Mouse (Mus musculus) embryonic fibroblast, embryonic 13.5 days (primary cell): ENCODE data around the gene St3gal3.

Experiments
- CTCF ChIP-seq: IDR thresholded peaks from 2 replicates; pipeline ENCODE4 v1.5.1; 2011; ENCODE audit warnings: mild to moderate bottlenecking, control low read depth, low read length, moderate library complexity, borderline replicate concordance; ENCODE audit not compliant: insufficient read depth
- POLR2A ChIP-seq: IDR thresholded peaks from 2 replicates; pipeline ENCODE4 v1.6.1; 2011; ENCODE audit warnings: low read depth, mild to moderate bottlenecking, control low read depth, low read length, moderate library complexity

- TF ChIP-seq CTCF = no peak
- no peak for TF ChIP-seq POLR2A
Observed at GRCm38 (mm10) chr4:118042671-118043320, 91.9 kb downstream of the St3gal3 start.
